Mouse (Mus musculus): ENCODE data around the gene Tfap4. TPM values are rescaled to one million over a fixed set of nuclear protein-coding genes. Genes with fewer than 3 reads are reported as not detected.

Tfap4 gene
- polyA plus RNA-seq, 1 experiment from 2014 or later: 23.0 TPM

DNA sequence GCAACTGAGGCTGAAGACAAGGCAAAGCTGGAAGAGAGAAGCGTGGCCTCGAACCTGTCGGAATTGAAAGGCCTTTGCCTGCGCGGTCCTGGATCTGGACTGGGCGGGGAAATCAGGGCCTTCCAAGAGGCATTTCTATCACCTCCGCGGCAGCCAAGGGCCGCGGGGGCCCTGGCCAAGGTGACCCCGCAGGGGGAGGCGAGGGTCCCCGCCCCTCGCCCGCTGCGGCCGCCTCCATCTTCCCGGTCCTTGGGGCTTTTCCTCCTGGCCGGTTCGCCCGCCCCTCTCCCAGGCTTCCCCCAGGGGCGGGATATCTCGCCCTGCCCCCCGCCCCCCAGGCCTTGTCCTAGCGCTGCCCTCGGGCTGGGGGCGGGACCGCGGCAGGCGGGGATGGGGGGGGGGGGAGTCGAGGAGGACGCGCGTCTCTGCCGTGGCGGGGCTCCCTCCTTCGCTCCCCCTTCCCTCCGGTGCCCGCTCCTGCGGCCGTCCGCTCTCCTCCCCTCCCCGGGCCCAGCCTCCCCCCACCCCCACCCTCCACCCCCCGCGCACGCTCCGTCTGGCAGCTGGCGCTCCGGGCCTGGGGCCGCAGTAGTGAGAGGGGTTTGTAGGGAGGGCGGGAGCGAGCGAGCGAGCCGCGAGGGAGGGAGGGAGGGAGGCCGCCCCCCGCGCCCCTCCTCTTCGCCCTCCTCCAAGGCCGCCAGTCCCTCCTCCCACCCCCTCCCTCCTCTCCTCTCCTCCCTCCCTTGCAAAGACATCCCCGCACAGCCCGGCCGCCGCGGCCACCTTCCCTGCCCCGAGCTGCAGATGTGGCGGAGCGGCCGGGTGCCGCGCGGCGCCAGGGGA lies 34.5 kb upstream of the Tfap4 start, which contains the start of gene Glis2:
Gene Glis2, plus strand, starts transcription at position 743 of the 843 bp plus-strand sequence.
- Histone ChIP-seq H3K36me3 (ENCODE audit: insufficient read depth) (peaks cover 5% of the 10 kb centered on the region; the same call in 1 of the 2 replicates), H3K4me2 (peak within 1 kb of the TSS; percentile 88), H3K4me1 (ENCODE audit: insufficient read depth) (peaks cover 22% of the 10 kb centered on the region), H3K27ac (ENCODE audit: low read depth) (peak within 1 kb of the TSS; percentile 94), H3K9me3 (ENCODE audit: low read depth, low read length) (no peaks in the 10 kb centered on the region), H3K4me3 (ENCODE audit: low read depth, low read length) (peak within 1 kb of the TSS; percentile 83), H3K27me3 (ENCODE audit: insufficient read depth, low read length) (no peaks in the 10 kb centered on the region), H3K9ac (peak within 1 kb of the TSS; percentile 86)
- WGBS: 0% methylated on average over 40 of the region's 74 CpGs
- peak; percentile 88 for DNase-seq
- no peak for TF ChIP-seq CTCF (IDR thresholded peaks at IDR 0.05; ENCODE audit: low read depth)
- peak; percentile 87 for ATAC-seq (ENCODE audit: insufficient read depth)

DNA sequence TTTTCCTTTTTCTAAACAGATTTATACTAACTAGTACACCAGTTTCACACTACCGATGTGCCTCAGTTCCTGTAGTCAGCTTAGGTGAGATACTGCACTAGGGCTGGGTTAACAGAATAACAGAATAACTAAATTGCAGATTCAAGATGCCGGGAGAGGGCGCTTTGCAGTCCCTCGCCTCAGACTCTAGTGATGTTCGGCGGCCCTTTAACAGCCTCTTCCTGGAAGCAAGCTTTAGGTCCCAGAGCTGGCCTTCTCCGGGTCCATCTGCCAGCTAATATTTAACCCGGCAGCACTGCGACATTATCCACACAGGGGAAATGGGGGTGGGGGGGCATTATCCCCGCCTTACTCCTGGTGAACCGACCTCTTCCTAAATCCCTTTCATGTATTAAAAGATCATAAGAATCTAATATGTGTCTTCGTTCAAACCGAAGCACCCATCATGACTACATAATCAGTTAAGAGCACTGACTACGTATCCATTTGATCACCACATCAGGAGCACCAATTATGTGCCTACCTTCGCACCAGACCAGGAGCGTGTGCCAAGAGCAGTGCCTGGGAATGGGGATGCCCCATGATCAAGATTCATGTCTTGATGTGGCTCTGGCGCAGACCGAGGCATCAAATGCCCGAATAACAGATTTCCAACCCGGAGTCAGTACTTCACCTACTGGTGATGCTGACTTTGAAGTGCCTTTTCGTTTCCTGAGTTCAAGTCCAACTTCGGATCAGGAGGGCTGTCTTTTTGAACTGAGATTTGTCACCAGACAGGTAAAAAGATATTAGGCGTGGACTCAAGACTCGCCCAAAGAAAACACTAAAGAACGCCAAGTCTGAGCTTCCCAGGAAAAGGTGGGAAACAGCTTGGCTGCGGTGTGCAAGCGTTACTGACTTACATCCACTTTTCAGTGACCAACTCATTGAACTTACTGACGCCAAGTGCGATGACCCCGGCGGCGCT lies 33.5 kb upstream of the Tfap4 start:
- ATAC-seq (ENCODE audit: insufficient read depth) (no peak), DNase-seq (peak; percentile 85)
- Histone ChIP-seq H3K36me3 (ENCODE audit: insufficient read depth) (peaks cover 5% of the 10 kb centered on the region; the same call in 1 of the 2 replicates), H3K27ac (ENCODE audit: low read depth) (peak overlapping the region; percentile 94), H3K4me1 (ENCODE audit: insufficient read depth) (peaks cover 16% of the 10 kb centered on the region), H3K4me3 (ENCODE audit: low read depth, low read length) (peak overlapping the region; percentile 83), H3K9ac (peak overlapping the region; percentile 86), H3K9me3 (ENCODE audit: low read depth, low read length) (no peaks in the 10 kb centered on the region), H3K4me2 (peak overlapping the region; percentile 88), H3K27me3 (ENCODE audit: insufficient read depth, low read length) (no peaks in the 10 kb centered on the region)
- 11% methylated on average over 32 of the region's 32 CpGs for WGBS
- peak; percentile 64 for TF ChIP-seq CTCF (IDR thresholded peaks at IDR 0.05; ENCODE audit: low read depth)

DNA sequence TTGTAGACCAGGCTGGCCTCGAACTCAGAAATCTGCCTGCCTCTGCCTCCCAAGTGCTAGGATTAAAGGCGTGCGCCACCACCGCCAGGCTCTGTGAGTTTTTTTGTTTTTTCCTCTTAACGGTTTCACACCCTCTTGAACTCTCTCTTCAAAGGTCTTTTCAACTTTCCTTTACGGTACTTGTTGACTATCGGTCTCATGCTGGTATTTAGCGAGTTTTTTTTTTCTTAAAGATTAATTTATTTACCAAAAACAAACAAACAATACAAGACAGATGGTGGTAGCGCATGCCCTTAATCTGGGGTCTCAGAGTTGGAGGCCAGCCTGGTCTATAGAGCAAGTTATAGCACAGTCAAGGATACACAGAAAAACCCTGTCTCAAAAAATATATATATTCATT lies 30.6 kb upstream of the Tfap4 start:
- H3K9me3 ChIP-seq (ENCODE audit: low read depth, low read length): no peaks in the 10 kb centered on the region
- no peak for TF ChIP-seq CTCF (IDR thresholded peaks at IDR 0.05; ENCODE audit: low read depth)
- peaks cover 16% of the 10 kb centered on the region for H3K4me1 ChIP-seq (ENCODE audit: insufficient read depth)
- no peak overlapping the region for H3K9ac ChIP-seq
- WGBS: 93% methylated on average over 9 of the region's 9 CpGs
- ATAC-seq (ENCODE audit: insufficient read depth): no peak
- H3K4me3 ChIP-seq (ENCODE audit: low read depth, low read length): no peak overlapping the region
- no peak overlapping the region for H3K4me2 ChIP-seq
- no peak overlapping the region for H3K27ac ChIP-seq (ENCODE audit: low read depth)
- peak; percentile 75 for DNase-seq
- no peaks in the 10 kb centered on the region for H3K27me3 ChIP-seq (ENCODE audit: insufficient read depth, low read length)
- H3K36me3 ChIP-seq (ENCODE audit: insufficient read depth): peaks cover 5% of the 10 kb centered on the region; the same call in 1 of the 2 replicates

DNA sequence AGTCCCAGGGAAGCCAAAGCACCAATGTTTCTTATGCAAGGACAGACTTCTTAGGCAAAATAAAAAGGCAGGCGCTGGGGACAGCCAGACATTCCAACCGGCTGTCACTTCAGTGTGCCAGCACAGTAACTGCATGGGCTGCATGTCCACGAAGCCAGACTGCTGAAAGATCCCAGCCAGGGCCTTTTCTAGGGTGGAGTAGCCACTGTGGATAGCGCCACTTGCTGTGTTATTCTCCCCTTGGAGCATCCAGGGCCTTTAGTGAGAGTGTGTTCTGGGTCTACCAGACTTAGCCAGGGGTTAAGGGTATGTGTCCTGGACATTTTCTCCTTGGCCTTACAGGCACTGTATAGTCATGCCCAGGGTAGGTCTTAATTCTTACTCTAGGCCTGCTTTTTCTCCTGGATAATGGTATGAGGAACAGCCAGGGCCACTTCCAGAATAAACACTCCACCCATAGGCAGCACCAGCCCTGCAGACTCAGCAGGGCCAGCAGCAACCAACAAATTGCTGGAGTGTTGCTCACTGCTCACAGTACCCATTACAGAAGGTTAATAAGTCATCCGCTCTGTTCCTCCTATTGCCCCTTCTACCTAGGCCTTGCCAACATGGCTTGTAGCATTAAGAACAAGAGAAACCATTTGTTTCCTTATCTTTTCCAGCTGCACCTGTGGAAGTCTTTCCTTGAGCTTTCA lies 28.0 kb upstream of the Tfap4 start:
- Histone ChIP-seq H3K9me3 (ENCODE audit: low read depth, low read length) (no peaks in the 10 kb centered on the region), H3K27ac (ENCODE audit: low read depth) (peak overlapping the region; percentile 87), H3K9ac (peak overlapping the region; percentile 27), H3K4me3 (ENCODE audit: low read depth, low read length) (no peak overlapping the region), H3K4me2 (peak overlapping the region; percentile 63), H3K4me1 (ENCODE audit: insufficient read depth) (peaks cover 16% of the 10 kb centered on the region), H3K27me3 (ENCODE audit: insufficient read depth, low read length) (no peaks in the 10 kb centered on the region), H3K36me3 (ENCODE audit: insufficient read depth) (peaks cover 5% of the 10 kb centered on the region; the same call in 1 of the 2 replicates)
- WGBS: 53% methylated on average over 5 of the region's 5 CpGs
- TF ChIP-seq CTCF (IDR thresholded peaks at IDR 0.05; ENCODE audit: low read depth): no peak
- ATAC-seq (ENCODE audit: insufficient read depth) (no peak), DNase-seq (peak; percentile 43)

DNA sequence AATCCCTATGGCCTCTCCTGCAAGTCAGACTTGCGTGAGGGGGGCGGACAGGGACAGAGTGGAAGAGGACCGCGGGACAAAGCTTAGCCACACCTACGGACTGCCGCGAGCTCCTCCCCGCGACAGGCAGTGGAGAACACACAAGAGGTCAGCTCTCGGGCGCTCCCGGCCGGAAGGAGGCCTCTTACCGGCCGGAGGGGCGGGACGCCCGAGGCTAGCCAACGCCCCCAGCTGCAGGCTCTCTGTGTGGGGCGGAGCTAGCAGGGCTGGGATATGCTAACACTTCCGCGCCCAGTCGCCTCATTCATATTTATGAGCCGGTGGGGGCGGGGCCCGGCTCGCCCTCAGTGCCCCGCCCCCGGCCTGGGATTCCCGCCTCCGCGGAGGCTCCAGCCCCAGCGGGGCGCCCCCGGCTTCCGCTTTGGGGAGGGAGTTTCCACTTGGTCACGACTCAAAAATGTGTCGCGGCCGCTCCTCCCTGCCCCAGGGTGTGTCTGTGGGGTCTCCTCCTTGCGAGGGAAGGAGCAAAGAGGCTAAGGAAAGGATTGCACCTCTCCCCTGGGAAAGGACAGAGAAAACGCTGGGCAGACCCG lies 27.0 kb upstream of the Tfap4 start:
- ATAC-seq (ENCODE audit: insufficient read depth): peak; percentile 98
- Histone ChIP-seq H3K4me3 (ENCODE audit: low read depth, low read length) (peak overlapping the region; percentile 35), H3K36me3 (ENCODE audit: insufficient read depth) (peaks cover 5% of the 10 kb centered on the region; the same call in 1 of the 2 replicates), H3K4me1 (ENCODE audit: insufficient read depth) (peaks cover 16% of the 10 kb centered on the region), H3K9ac (peak overlapping the region; percentile 55), H3K27ac (ENCODE audit: low read depth) (peak overlapping the region; percentile 87), H3K9me3 (ENCODE audit: low read depth, low read length) (no peaks in the 10 kb centered on the region), H3K27me3 (ENCODE audit: insufficient read depth, low read length) (no peaks in the 10 kb centered on the region), H3K4me2 (peak overlapping the region; percentile 63)
- under 1% methylated on average over 43 of the region's 43 CpGs for WGBS
- TF ChIP-seq CTCF (IDR thresholded peaks at IDR 0.05; ENCODE audit: low read depth): peak; percentile 10; the same call in 1 of the 2 replicates
- peak; percentile 99 for DNase-seq
